Mouse (Mus musculus): ENCODE data around the gene Lrp2. TPM values are rescaled to one million over a fixed set of nuclear protein-coding genes. Genes with fewer than 3 reads are reported as not detected.

The Lrp2 gene
- polyA plus RNA-seq, 1 experiment, result 13.6 TPM

DNA sequence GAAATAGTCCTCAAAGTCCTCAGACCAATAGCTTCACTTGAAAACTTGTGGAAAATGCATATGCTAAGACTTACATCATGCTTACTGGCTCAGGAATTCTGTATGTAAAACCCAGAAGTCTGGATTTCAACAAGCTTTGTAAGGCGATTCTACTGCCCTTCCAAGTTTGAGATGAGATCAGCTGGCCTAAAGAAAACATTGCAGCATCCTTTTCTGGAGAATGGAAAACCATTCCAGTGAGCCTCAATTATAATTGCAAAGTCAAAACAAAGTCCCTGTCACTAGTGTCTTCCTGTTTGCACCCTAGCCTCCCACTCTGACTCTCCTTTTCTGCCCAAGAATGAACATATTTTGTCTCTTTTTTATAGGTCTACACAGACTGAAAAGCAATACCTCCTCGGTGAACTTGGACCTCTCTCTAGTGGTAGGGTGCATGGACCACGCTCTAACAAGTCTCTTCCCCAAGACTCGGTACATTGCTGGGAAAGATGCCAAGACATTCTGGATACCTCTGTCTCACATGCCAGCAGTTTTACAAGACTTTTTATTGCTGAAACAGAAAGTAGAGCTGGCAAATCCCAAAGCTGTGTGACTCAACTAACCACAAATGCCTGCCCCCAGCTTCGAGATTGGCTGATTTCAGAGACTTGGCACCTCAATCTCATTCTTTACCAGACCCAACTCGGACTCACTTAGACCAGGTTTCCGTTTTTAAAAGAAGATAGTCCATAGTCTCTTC, 184.8 kb downstream of the Lrp2 start:
- no peak for DNase-seq
- 53% methylated on average over 7 of the region's 7 CpGs for WGBS
- TF ChIP-seq CTCF (IDR thresholded peaks at IDR 0.05; ENCODE audit: insufficient read depth, low read length) (no peak), POLR2A (IDR thresholded peaks at IDR 0.05; ENCODE audit: borderline replicate concordance, extremely low read depth, low read depth, low read length) (no peak)
- no peak overlapping the region for H3K4me3 ChIP-seq (replicated peaks; ENCODE audit: extremely low read depth, low read depth, low read length)
- H3K4me1 ChIP-seq (ENCODE audit: control insufficient read depth, insufficient read depth, low read length), result no peaks in the 10 kb centered on the region

DNA sequence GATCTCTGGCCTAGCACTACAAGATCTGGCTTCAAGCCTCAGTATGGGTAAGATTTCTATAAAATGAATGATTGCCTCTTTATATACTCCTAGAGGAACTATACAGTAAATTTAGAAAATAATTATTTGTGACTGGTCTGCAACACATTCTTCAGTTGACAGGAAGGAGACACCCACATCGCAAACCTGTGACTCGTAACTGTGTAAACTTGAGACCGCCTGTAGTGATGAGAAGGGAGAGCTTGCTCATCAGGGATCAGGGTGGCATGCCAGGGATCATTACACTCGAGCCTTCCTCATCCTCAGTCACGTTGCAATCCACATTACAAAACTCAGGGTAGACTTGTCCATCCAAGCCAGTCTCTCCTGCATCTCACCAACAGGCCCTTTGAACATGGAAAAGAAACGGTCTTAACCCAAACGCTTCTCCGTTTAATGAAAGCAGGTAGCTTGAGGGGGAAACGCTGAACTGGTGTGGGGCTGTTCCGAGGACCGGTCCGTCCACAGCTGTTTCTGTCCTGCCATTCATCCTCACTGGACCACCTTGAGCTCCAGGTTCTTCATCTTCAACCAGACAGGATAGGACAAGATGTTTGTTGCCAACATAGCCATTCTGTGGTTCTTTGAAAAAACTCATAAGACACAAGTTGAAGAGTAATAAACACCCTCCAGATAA, 189.0 kb downstream of the Lrp2 start:
- no peak for TF ChIP-seq CTCF (IDR thresholded peaks at IDR 0.05; ENCODE audit: insufficient read depth, low read length)
- no peak for TF ChIP-seq POLR2A (IDR thresholded peaks at IDR 0.05; ENCODE audit: borderline replicate concordance, extremely low read depth, low read depth, low read length)
- H3K4me1 ChIP-seq (ENCODE audit: control insufficient read depth, insufficient read depth, low read length), result no peaks in the 10 kb centered on the region
- H3K4me3 ChIP-seq (replicated peaks; ENCODE audit: extremely low read depth, low read depth, low read length), result no peak overlapping the region
- no peak for DNase-seq
- WGBS, result 83% methylated on average over 12 of the region's 12 CpGs

DNA sequence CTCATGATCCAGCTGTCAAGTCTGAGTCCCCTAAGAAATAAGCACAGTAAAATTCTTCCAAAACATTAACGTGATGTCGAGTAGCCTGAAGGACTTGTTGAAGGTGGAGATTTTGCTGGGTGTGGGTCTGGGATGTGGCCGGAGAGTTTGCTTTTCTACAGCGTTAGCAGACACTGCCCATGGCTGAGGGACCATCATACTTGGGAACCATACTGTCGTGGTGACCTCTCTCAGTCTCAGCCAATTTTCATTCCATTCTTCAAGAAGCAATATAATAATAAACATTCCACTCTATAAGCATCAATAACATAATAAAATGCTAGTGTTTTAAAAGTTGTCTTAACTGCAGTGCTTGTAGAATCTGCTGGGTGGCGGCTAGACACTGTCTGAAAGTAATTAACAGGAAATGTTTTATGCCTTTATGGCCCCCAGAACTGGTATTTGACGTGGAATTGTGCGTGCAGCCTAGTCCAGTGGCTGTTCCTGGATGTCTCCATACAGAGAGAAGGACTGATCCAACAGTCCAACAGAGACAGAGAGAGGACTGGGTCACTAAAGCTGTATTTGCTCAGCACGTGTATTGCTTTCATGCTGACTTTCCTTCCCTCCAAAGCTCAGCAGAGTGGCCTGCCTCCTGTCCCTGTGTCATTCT, 190.1 kb downstream of the Lrp2 start:
- 67% methylated on average over 9 of the region's 9 CpGs for WGBS
- no peaks in the 10 kb centered on the region for H3K4me1 ChIP-seq (ENCODE audit: control insufficient read depth, insufficient read depth, low read length)
- TF ChIP-seq POLR2A (IDR thresholded peaks at IDR 0.05; ENCODE audit: borderline replicate concordance, extremely low read depth, low read depth, low read length), result no peak
- no peak for TF ChIP-seq CTCF (IDR thresholded peaks at IDR 0.05; ENCODE audit: insufficient read depth, low read length)
- no peak overlapping the region for H3K4me3 ChIP-seq (replicated peaks; ENCODE audit: extremely low read depth, low read depth, low read length)
- DNase-seq, result no peak

DNA sequence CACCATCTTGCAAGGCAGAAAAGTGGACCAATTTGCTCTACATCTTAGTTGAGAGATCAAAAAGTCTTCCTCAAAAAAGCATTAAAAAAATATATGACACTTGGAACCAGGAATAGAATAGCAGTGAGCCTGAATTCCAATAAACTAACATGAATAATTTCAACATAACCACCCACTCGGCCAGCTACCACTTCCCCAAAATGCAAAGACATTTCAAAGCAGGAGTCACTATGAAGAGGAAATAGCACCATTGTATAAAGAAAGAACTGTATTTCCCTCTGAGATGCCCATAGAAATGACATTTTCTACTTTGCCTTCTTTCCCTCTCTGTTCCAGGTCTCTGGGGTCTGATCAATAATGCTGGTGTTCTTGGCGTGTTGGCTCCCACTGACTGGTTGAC, 191.9 kb downstream of the Lrp2 start:
- no peak for TF ChIP-seq CTCF (IDR thresholded peaks at IDR 0.05; ENCODE audit: insufficient read depth, low read length)
- no peaks in the 10 kb centered on the region for H3K4me1 ChIP-seq (ENCODE audit: control insufficient read depth, insufficient read depth, low read length)
- WGBS, result 83% methylated on average over 2 of the region's 2 CpGs
- no peak for DNase-seq
- H3K4me3 ChIP-seq (replicated peaks; ENCODE audit: extremely low read depth, low read depth, low read length), result no peak overlapping the region

GRCm38 (mm10) chr2:69386118-69386871, 199.6 kb downstream of the Lrp2 start:
- WGBS, result 54% methylated on average over 3 of the region's 3 CpGs
- no peak for TF ChIP-seq POLR2A (IDR thresholded peaks at IDR 0.05; ENCODE audit: borderline replicate concordance, extremely low read depth, low read depth, low read length)
- TF ChIP-seq CTCF (IDR thresholded peaks at IDR 0.05; ENCODE audit: insufficient read depth, low read length), result no peak

DNA sequence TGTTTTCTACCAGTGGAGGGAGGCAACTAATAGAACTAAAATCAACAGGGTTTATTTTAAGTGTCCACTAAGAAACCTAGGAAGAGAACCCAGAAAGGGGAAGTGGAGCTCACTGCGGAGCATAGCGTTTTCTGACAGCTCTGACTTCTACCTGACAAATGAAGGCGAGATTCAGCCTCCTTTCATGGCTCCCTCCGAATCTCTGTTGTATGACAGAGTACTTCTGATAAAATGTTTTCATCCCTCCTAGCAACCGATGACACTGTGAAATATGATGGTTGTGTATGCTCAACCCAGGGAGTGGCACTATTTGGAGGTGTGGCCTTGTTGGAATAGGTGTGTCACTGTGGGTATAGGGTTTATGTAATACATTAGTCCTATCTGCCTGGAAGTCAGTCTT, 203.0 kb downstream of the Lrp2 start:
- 68% methylated on average over 5 of the region's 5 CpGs for WGBS
- no peak overlapping the region for H3K4me3 ChIP-seq (replicated peaks; ENCODE audit: extremely low read depth, low read depth, low read length)
- TF ChIP-seq POLR2A (IDR thresholded peaks at IDR 0.05; ENCODE audit: borderline replicate concordance, extremely low read depth, low read depth, low read length) (no peak), CTCF (IDR thresholded peaks at IDR 0.05; ENCODE audit: insufficient read depth, low read length) (no peak)
- H3K4me1 ChIP-seq (ENCODE audit: control insufficient read depth, insufficient read depth, low read length), result no peaks in the 10 kb centered on the region
- DNase-seq, result no peak

More at GRCm38 (mm10) chr2:69386118-69386871, 199.6 kb downstream of the Lrp2 start:
- Histone ChIP-seq H3K4me3 (replicated peaks; ENCODE audit: extremely low read depth, low read depth, low read length) (no peak overlapping the region), H3K4me1 (ENCODE audit: control insufficient read depth, insufficient read depth, low read length) (no peaks in the 10 kb centered on the region)
- DNase-seq, result no peak

DNA sequence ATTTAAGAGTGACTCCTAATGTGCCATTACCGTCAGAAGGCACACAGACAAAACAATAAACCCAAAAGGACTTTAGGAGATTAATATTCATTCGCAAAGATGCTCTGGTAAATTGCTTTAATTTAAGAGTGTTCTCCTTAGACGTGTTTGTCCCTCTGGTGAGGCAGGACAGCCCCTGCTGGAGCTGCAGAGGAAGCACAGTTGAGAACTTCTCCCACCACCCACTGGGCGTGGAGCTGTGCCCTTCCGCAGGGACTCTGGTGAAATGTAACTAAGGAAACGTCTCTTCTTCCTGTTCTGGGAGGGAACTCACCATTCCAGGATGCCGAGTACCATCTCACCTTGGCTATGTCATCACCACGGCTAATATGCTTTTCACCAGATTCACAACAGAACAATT, 204.1 kb downstream of the Lrp2 start:
- no peak overlapping the region for H3K4me3 ChIP-seq (replicated peaks; ENCODE audit: extremely low read depth, low read depth, low read length)
- TF ChIP-seq POLR2A (IDR thresholded peaks at IDR 0.05; ENCODE audit: borderline replicate concordance, extremely low read depth, low read depth, low read length), result no peak
- TF ChIP-seq CTCF (IDR thresholded peaks at IDR 0.05; ENCODE audit: insufficient read depth, low read length), result peak; percentile 43
- H3K4me1 ChIP-seq (ENCODE audit: control insufficient read depth, insufficient read depth, low read length), result no peaks in the 10 kb centered on the region
- DNase-seq, result no peak
- 34% methylated on average over 8 of the region's 8 CpGs for WGBS

GRCm38 (mm10) chr2:69380281-69380680, 205.6 kb downstream of the Lrp2 start, which contains the start of gene Dhrs9:
Gene Dhrs9, plus strand, starts transcription at chr2:69380445.
- WGBS, result 23% methylated on average over 13 of the region's 13 CpGs
- Histone ChIP-seq H3K4me1 (ENCODE audit: control insufficient read depth, insufficient read depth, low read length) (no peaks in the 10 kb centered on the region), H3K4me3 (replicated peaks; ENCODE audit: extremely low read depth, low read depth, low read length) (no peak within 1 kb of the TSS)
- peak; percentile 40 for DNase-seq
- TF ChIP-seq POLR2A (IDR thresholded peaks at IDR 0.05; ENCODE audit: borderline replicate concordance, extremely low read depth, low read depth, low read length) (peak; percentile 40; the same call in 1 of the 2 replicates), CTCF (IDR thresholded peaks at IDR 0.05; ENCODE audit: insufficient read depth, low read length) (no peak)

GRCm38 (mm10) chr2:69379801-69380200, 206.1 kb downstream of the Lrp2 start:
- Histone ChIP-seq H3K4me3 (replicated peaks; ENCODE audit: extremely low read depth, low read depth, low read length) (no peak overlapping the region), H3K4me1 (ENCODE audit: control insufficient read depth, insufficient read depth, low read length) (no peaks in the 10 kb centered on the region)
- WGBS, result 21% methylated on average over 1 of the region's 1 CpGs
- DNase-seq, result no peak
- TF ChIP-seq POLR2A (IDR thresholded peaks at IDR 0.05; ENCODE audit: borderline replicate concordance, extremely low read depth, low read depth, low read length), result no peak
- TF ChIP-seq CTCF (IDR thresholded peaks at IDR 0.05; ENCODE audit: insufficient read depth, low read length), result no peak

All from lung, adult 2 months (tissue).